18 mouse cellular contexts compared by ENCODE assay signal in genomic region chr19:58442785-58443732, GRCm38 (mm10). TPM values are rescaled to one million over a fixed set of nuclear protein-coding genes. Genes with fewer than 3 reads are reported as not detected.
DNase-seq lines count a peak whose midpoint lies in the region; ATAC-seq and TF ChIP-seq lines count a peak whose summit lies in the region.
"Had no signal": no experiment of that assay in that cellular context is flagged by ENCODE, and none has a peak within 500 bp of the region (broad histone marks: within the 10 kb centered on the region; RNA-seq: fewer than 3 reads in every experiment).

No protein-coding gene starts in this region.

- no peaks in the 10 kb centered on the region for H3K9me3 ChIP-seq in midbrain, embryonic 12.5 days
- H3K9me3 ChIP-seq in midbrain, postnatal 0 days (ENCODE audit: low read length), result no peaks in the 10 kb centered on the region
- H3K9me3 ChIP-seq in E14TG2a.4 (ENCODE audit: low read length), result no peaks in the 10 kb centered on the region
- no peaks in the 10 kb centered on the region for H3K9me3 ChIP-seq in forebrain, embryonic 16.5 days (ENCODE audit: control insufficient read depth, low read length)
- no peaks in the 10 kb centered on the region for H3K9me3 ChIP-seq in midbrain, embryonic 16.5 days (replicated peaks; ENCODE audit: control insufficient read depth, low read length, poor library complexity, severe bottlenecking)
- H3K9me3 ChIP-seq: heart, embryonic 12.5 days; stomach, embryonic 15.5 days had no signal

- DNase-seq in midbrain, postnatal 0 days (ENCODE audit: low spot score), result no peak
- no peak for DNase-seq in right cerebral cortex, adult 18-20 months
- no peak for DNase-seq in embryo, embryonic 10.5 days (ENCODE audit: low spot score)
- DNase-seq: cerebellum, adult 2 months; gastrocnemius, postnatal 36 days; heart, postnatal 36 days; kidney, adult 11 months; kidney, postnatal 25 days; layer of hippocampus, adult 9-11 months; lung, embryonic 14.5 days; thymus, postnatal 14 days had no signal

- H3K4me2 ChIP-seq in midbrain, embryonic 12.5 days (replicated peaks), result no peak overlapping the region
- H3K4me2 ChIP-seq in midbrain, postnatal 0 days (ENCODE audit: low read depth, low read length, poor library complexity, severe bottlenecking), result no peak overlapping the region
- no peak overlapping the region for H3K4me2 ChIP-seq in forebrain, embryonic 16.5 days (ENCODE audit: low read length)
- H3K4me2 ChIP-seq in midbrain, embryonic 16.5 days (ENCODE audit: low read length), result no peak overlapping the region
- H3K4me2 ChIP-seq: heart, embryonic 12.5 days; lung, embryonic 14.5 days; stomach, embryonic 15.5 days had no signal

- peaks cover 17% of the 10 kb centered on the region for H3K4me1 ChIP-seq in midbrain, embryonic 12.5 days
- H3K4me1 ChIP-seq in midbrain, postnatal 0 days (ENCODE audit: insufficient read depth, low read length), result no peaks in the 10 kb centered on the region
- peaks cover 51% of the 10 kb centered on the region for H3K4me1 ChIP-seq in E14TG2a.4 (replicated peaks; ENCODE audit: low read depth, low read length)
- H3K4me1 ChIP-seq in forebrain, embryonic 16.5 days (replicated peaks; ENCODE audit: control insufficient read depth, insufficient read depth, low read length), result peaks cover 8% of the 10 kb centered on the region
- H3K4me1 ChIP-seq in midbrain, embryonic 16.5 days (ENCODE audit: control insufficient read depth, insufficient read depth, low read length), result peaks cover 9% of the 10 kb centered on the region
- H3K4me1 ChIP-seq: stomach, embryonic 15.5 days had no signal

- H3K27me3 ChIP-seq in midbrain, embryonic 12.5 days, result peaks cover 5% of the 10 kb centered on the region; the same call in 1 of the 2 replicates
- H3K27me3 ChIP-seq in midbrain, postnatal 0 days (ENCODE audit: insufficient read depth, low read length), result no peaks in the 10 kb centered on the region
- H3K27me3 ChIP-seq in E14TG2a.4 (ENCODE audit: insufficient read depth, low read length), result peaks cover 17% of the 10 kb centered on the region
- no peaks in the 10 kb centered on the region for H3K27me3 ChIP-seq in forebrain, embryonic 16.5 days (replicated peaks; ENCODE audit: control insufficient read depth, insufficient read depth, low read length)
- H3K27me3 ChIP-seq in midbrain, embryonic 16.5 days (ENCODE audit: control insufficient read depth, insufficient read depth, low read depth, low read length), result no peaks in the 10 kb centered on the region
- H3K27me3 ChIP-seq: stomach, embryonic 15.5 days had no signal

- TF ChIP-seq CTCF in midbrain, postnatal 0 days (IDR thresholded peaks at IDR 0.05), result no peak
- TF ChIP-seq CTCF in E14TG2a.4 (conservative IDR thresholded peaks at IDR 0.05; ENCODE audit: low read length), result no peak

- H3K36me3 ChIP-seq in midbrain, embryonic 12.5 days, result no peaks in the 10 kb centered on the region
- H3K36me3 ChIP-seq in midbrain, postnatal 0 days (ENCODE audit: insufficient read depth, low read length), result no peaks in the 10 kb centered on the region
- H3K36me3 ChIP-seq in E14TG2a.4 (ENCODE audit: insufficient read depth, low read length), result no peaks in the 10 kb centered on the region
- no peaks in the 10 kb centered on the region for H3K36me3 ChIP-seq in forebrain, embryonic 16.5 days (ENCODE audit: control insufficient read depth, insufficient read depth)
- no peaks in the 10 kb centered on the region for H3K36me3 ChIP-seq in midbrain, embryonic 16.5 days (ENCODE audit: control insufficient read depth, insufficient read depth, low read length)
- H3K36me3 ChIP-seq: heart, embryonic 12.5 days; stomach, embryonic 15.5 days had no signal

- peak overlapping the region; percentile 76 for H3K27ac ChIP-seq in midbrain, embryonic 12.5 days (replicated peaks)
- H3K27ac ChIP-seq in midbrain, postnatal 0 days (ENCODE audit: low read depth, low read length), result no peak overlapping the region
- H3K27ac ChIP-seq in forebrain, embryonic 16.5 days (ENCODE audit: low read length), result no peak overlapping the region
- H3K27ac ChIP-seq in midbrain, embryonic 16.5 days (ENCODE audit: low read length), result peak overlapping the region; percentile 32; the same call in 1 of the 2 replicates
- H3K27ac ChIP-seq: stomach, embryonic 15.5 days had no signal

- no peak; the same call in 1 of the 2 replicates for ATAC-seq in midbrain, embryonic 12.5 days (ENCODE audit: low FRiP score, low read depth)
- ATAC-seq in midbrain, postnatal 0 days (ENCODE audit: low FRiP score), result no peak
- 0 out of 2 replicates have a peak, but pooled peaks have one; percentile 31 for ATAC-seq in forebrain, embryonic 16.5 days
- no peak for ATAC-seq in midbrain, embryonic 16.5 days

- H3K9ac ChIP-seq in midbrain, embryonic 12.5 days (replicated peaks), result no peak overlapping the region
- no peak overlapping the region for H3K9ac ChIP-seq in midbrain, postnatal 0 days (replicated peaks; ENCODE audit: low read length, poor library complexity, severe bottlenecking)
- no peak overlapping the region for H3K9ac ChIP-seq in forebrain, embryonic 16.5 days (replicated peaks; ENCODE audit: low read depth, low read length)
- no peak overlapping the region; the same call in 1 of the 2 replicates for H3K9ac ChIP-seq in midbrain, embryonic 16.5 days (ENCODE audit: low read depth, low read length)
- H3K9ac ChIP-seq: heart, embryonic 12.5 days; lung, embryonic 14.5 days; stomach, embryonic 15.5 days had no signal

- H3K4me3 ChIP-seq in midbrain, embryonic 12.5 days, result no peak overlapping the region
- no peak overlapping the region for H3K4me3 ChIP-seq in midbrain, postnatal 0 days (ENCODE audit: low read depth, low read length)
- H3K4me3 ChIP-seq in E14TG2a.4 (replicated peaks; ENCODE audit: low read length), result 0 out of 2 replicates have a peak overlapping the region, but pooled peaks have one; percentile 4
- no peak overlapping the region for H3K4me3 ChIP-seq in forebrain, embryonic 16.5 days (replicated peaks; ENCODE audit: low read length)
- no peak overlapping the region for H3K4me3 ChIP-seq in midbrain, embryonic 16.5 days (ENCODE audit: low read depth, low read length)
- H3K4me3 ChIP-seq: heart, embryonic 12.5 days; myocyte; stomach, embryonic 15.5 days had no signal

- 64% methylated on average over 10 of the region's 10 CpGs for WGBS in midbrain, embryonic 12.5 days
- 53% methylated on average over 10 of the region's 10 CpGs for whole genome bisulfite sequencing in midbrain, postnatal 0 days
- 22% methylated on average over 10 of the region's 10 CpGs for WGBS in forebrain, embryonic 16.5 days
- 51% methylated on average over 10 of the region's 10 CpGs for WGBS in midbrain, embryonic 16.5 days

RNA-seq across cellular contexts. Expression of gene Gfra1, which starts 12.7 kb away (rescaled TPM):
- 36.8 and 39.6 TPM in 2 replicates for polyA plus RNA-seq in midbrain, embryonic 12.5 days (2016; fragmentation: Nextera tagmentation; extraction: Ambion mirVana)
- 91.5 and 101 TPM in 2 replicates for total RNA-seq in midbrain, postnatal 0 days (2014; rRNA removed)
- 34.4 and 36.2 TPM in 2 replicates for polyA plus RNA-seq in midbrain, postnatal 0 days (2015; fragmentation: Nextera tagmentation; extraction: Ambion mirVana)
- polyA plus RNA-seq in forebrain, embryonic 16.5 days (2015; fragmentation: Nextera tagmentation; extraction: Ambion mirVana), result 12.5 and 17.3 TPM in 2 replicates
- 36.2 and 45.0 TPM in 2 replicates for polyA plus RNA-seq in midbrain, embryonic 16.5 days (2015; fragmentation: Nextera tagmentation; extraction: Ambion mirVana)

Comparison
In these comparisons a context has a peak if more than half of its experiments do, and no peak if none do; other contexts are left out.
1. H3K27ac ChIP-seq: peak in midbrain, embryonic 12.5 days (single experiment) and midbrain, embryonic 16.5 days (single experiment); none in midbrain, postnatal 0 days (single experiment) and forebrain, embryonic 16.5 days (single experiment).